8 mouse cellular contexts compared by ENCODE assay signal in genomic region chr6:70824085-70824986, GRCm38 (mm10). TPM values are rescaled to one million over a fixed set of nuclear protein-coding genes. Genes with fewer than 3 reads are reported as not detected.
DNase-seq lines count a peak whose midpoint lies in the region; ATAC-seq lines count a peak whose summit lies in the region.

No protein-coding gene starts in this region.

- peak overlapping the region; percentile 64 for H3K4me2 ChIP-seq in embryonic facial prominence, embryonic 12.5 days (replicated peaks)

- H3K9me3 ChIP-seq in embryonic facial prominence, embryonic 12.5 days: no peaks in the 10 kb centered on the region

- H3K27ac ChIP-seq in embryonic facial prominence, embryonic 12.5 days: no peak overlapping the region

- WGBS in embryonic facial prominence, embryonic 12.5 days: 8% methylated on average over 23 of the region's 23 CpGs

- peak; percentile 42 to 49 for DNase-seq in urinary bladder, adult 18-20 months (ENCODE audit: low spot score in 2 of 2)
- DNase-seq in urinary bladder, adult 2 months (ENCODE audit: low spot score): no peak
- peak; percentile 82 to 89 for DNase-seq in heart, adult 18-20 months
- peak; percentile 86 for DNase-seq in kidney, adult 11 months
- DNase-seq in left cerebral cortex, postnatal 36 days (ENCODE audit: low spot score in 2 of 2): peak; percentile 71 to 79
- DNase-seq in right cerebral cortex, postnatal 4 days: peak; percentile 43

- intact Hi-C loops in left cerebral cortex, postnatal 36 days (cut with DNase I): loop anchor here (1.0 kb wide), 1 partner anchor 21 kb away; no protein-coding TSS in a partner anchor

- H3K4me3 ChIP-seq in embryonic facial prominence, embryonic 12.5 days: peak overlapping the region; percentile 31

- H3K9ac ChIP-seq in embryonic facial prominence, embryonic 12.5 days: peak overlapping the region; percentile 20; the same call in 1 of the 2 replicates

- no peaks in the 10 kb centered on the region for H3K36me3 ChIP-seq in embryonic facial prominence, embryonic 12.5 days

- H3K27me3 ChIP-seq in embryonic facial prominence, embryonic 12.5 days: no peaks in the 10 kb centered on the region

- H3K4me1 ChIP-seq in embryonic facial prominence, embryonic 12.5 days: no peaks in the 10 kb centered on the region

- ATAC-seq in embryonic facial prominence, embryonic 12.5 days (ENCODE audit: insufficient number of reproducible peaks, insufficient read depth, low FRiP score, low TSS enrichment): peak; percentile 71; the same call in 1 of the 2 replicates
- ATAC-seq in megakaryocyte-erythroid progenitor cell, adult 5-6 weeks (replicated peaks; ENCODE audit: low FRiP score, low TSS enrichment, poor library complexity, severe bottlenecking): peak; percentile 98

RNA-seq across cellular contexts. Expression of gene Eif2ak3, which starts 20.0 kb away (rescaled TPM):
- polyA plus RNA-seq in urinary bladder, adult 2 months (2012; rRNA removed): 15.6 and 16.3 TPM in 2 replicates
- polyA plus RNA-seq in embryonic facial prominence, embryonic 12.5 days (2016; fragmentation: Nextera tagmentation; extraction: Ambion mirVana): 12.8 and 13.5 TPM in 2 replicates
- 1 to 10 TPM; 6.9 to 7.5 TPM for total RNA-seq in heart, adult 18-20 months (2021)
- 10 to 100 TPM; 23.4 to 25.2 TPM for total RNA-seq in left cerebral cortex, postnatal 36 days (2021)
- total RNA-seq in megakaryocyte-erythroid progenitor cell, adult 5-6 weeks (2014; fragmentation: Nextera tagmentation): 11.2 and 13.5 TPM in 2 replicates
- 11.2 and 11.6 TPM in 2 replicates for total RNA-seq in megakaryocyte-erythroid progenitor cell, adult 5-6 weeks (2017)

RNA-seq across cellular contexts. Expression of gene Rpia, which starts 32.3 kb away (rescaled TPM):
- polyA plus RNA-seq in urinary bladder, adult 2 months (2012; rRNA removed): 24.8 and 27.8 TPM in 2 replicates
- 3.4 and 3.5 TPM in 2 replicates for polyA plus RNA-seq in embryonic facial prominence, embryonic 12.5 days (2016; fragmentation: Nextera tagmentation; extraction: Ambion mirVana)
- 10 to 100 TPM; 13.2 to 15.5 TPM for total RNA-seq in heart, adult 18-20 months (2021)
- total RNA-seq in left cerebral cortex, postnatal 36 days (2021): 10 to 100 TPM; 11.1 to 14.3 TPM
- 127 and 143 TPM in 2 replicates for total RNA-seq in megakaryocyte-erythroid progenitor cell, adult 5-6 weeks (2014; fragmentation: Nextera tagmentation)
- 247 and 276 TPM in 2 replicates for total RNA-seq in megakaryocyte-erythroid progenitor cell, adult 5-6 weeks (2017)

Comparison
In these comparisons a context has a peak if more than half of its experiments do, and no peak if none do; other contexts are left out.
1. RNA of gene Rpia, which starts 32.3 kb away (total RNA-seq): 127 to 276 TPM in megakaryocyte-erythroid progenitor cell, adult 5-6 weeks; 13.2 to 15.5 TPM in heart, adult 18-20 months and 11.1 to 14.3 TPM in left cerebral cortex, postnatal 36 days; every median in the first group is over 4 times any median in the second.